Mouse (Mus musculus) liver, adult 2 months (tissue): ENCODE measurements around the gene Fntb.

Source experiments
- CTCF ChIP-seq: fragments of 200-500 bp; IDR thresholded peaks from 2 replicates; pipeline ENCODE4 v1.5.1; 2011; ENCODE audit warnings: low read depth, low read length, control low read depth
- POLR2A ChIP-seq: fragments of 200-500 bp; IDR thresholded peaks from 2 replicates; pipeline ENCODE4 v1.6.1; 2011; ENCODE audit warnings: low read length, control low read depth; ENCODE audit not compliant: insufficient read depth; ENCODE audit errors: extremely low read depth

GRCm38 (mm10) chr12:76837844-76838650 lies 72.7 kb downstream of the Fntb start:
- TF ChIP-seq POLR2A (no peak), CTCF (no peak)
